Mouse (Mus musculus): ENCODE results near the gene Pias4. TPM values are rescaled to one million over a fixed set of nuclear protein-coding genes. Genes with fewer than 3 reads are reported as not detected.

Pias4 gene
- polyA plus RNA-seq, 1 experiment from 2014 or later: 52.8 TPM

DNA sequence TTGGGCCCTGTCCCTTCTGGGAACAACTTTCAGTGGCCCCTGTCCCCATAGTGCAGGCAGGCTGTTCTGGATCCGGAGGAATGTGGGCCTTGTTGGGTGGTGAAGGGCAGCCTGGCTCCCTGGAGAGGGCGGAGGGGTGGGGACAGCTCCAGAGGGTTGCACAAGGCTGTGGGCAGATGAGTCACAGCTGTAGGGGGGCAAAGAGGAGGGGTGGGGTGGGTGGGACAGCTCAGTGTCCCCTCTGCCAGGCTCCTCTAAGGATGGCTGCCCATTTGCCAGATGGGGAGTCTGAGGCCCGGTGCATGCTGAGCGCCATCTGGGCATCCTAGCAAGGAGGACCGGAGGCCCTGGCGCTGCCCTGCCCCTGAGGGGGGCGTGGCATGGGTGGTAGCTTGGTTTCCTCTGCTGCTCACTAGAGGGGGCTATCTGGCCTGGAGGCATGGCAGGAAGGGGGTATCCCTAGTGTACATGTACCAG, 24.5 kb downstream of the Pias4 start:
- Histone ChIP-seq H3K4me3 (replicated peaks) (no peak overlapping the region), H3K9me3 (replicated peaks) (no peaks in the 10 kb centered on the region), H3K4me2 (no peak overlapping the region), H3K27me3 (replicated peaks) (no peaks in the 10 kb centered on the region), H3K9ac (replicated peaks) (no peak overlapping the region), H3K27ac (replicated peaks) (no peak overlapping the region), H3K36me3 (peaks cover 49% of the 10 kb centered on the region), H3K4me1 (peaks cover 57% of the 10 kb centered on the region)
- WGBS: 88% methylated on average over 7 of the region's 7 CpGs
- ATAC-seq (ENCODE audit: low FRiP score): no peak

DNA sequence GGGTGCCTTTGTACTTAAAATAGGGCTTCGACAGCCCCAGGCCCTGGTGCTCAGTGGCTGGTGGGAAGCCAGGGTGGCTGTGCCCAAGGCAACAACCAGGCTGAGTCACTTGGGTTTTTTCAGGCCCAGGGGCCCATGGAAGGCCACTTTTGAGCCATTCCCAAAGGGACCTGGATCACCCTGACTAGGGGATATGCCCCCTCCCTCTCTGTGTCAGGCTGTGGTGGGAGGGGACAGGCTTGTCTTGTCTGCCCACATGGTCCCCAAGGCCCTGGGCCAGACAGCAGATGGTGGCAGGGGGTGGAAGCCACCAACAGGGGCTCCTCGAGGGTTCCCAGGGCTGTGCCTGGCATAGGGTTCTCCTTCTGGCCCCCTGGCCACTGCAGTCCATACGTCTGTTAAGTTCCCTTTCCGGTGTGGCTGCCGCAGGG, 25.2 kb downstream of the Pias4 start:
- Histone ChIP-seq H3K4me3 (replicated peaks) (no peak overlapping the region), H3K27ac (replicated peaks) (0 out of 2 replicates have a peak overlapping the region, but pooled peaks have one; percentile 1), H3K4me2 (no peak overlapping the region), H3K9ac (replicated peaks) (no peak overlapping the region), H3K4me1 (peaks cover 60% of the 10 kb centered on the region), H3K27me3 (replicated peaks) (no peaks in the 10 kb centered on the region), H3K36me3 (peaks cover 43% of the 10 kb centered on the region), H3K9me3 (replicated peaks) (no peaks in the 10 kb centered on the region)
- no peak for ATAC-seq (ENCODE audit: low FRiP score)
- WGBS: 58% methylated on average over 5 of the region's 5 CpGs

DNA sequence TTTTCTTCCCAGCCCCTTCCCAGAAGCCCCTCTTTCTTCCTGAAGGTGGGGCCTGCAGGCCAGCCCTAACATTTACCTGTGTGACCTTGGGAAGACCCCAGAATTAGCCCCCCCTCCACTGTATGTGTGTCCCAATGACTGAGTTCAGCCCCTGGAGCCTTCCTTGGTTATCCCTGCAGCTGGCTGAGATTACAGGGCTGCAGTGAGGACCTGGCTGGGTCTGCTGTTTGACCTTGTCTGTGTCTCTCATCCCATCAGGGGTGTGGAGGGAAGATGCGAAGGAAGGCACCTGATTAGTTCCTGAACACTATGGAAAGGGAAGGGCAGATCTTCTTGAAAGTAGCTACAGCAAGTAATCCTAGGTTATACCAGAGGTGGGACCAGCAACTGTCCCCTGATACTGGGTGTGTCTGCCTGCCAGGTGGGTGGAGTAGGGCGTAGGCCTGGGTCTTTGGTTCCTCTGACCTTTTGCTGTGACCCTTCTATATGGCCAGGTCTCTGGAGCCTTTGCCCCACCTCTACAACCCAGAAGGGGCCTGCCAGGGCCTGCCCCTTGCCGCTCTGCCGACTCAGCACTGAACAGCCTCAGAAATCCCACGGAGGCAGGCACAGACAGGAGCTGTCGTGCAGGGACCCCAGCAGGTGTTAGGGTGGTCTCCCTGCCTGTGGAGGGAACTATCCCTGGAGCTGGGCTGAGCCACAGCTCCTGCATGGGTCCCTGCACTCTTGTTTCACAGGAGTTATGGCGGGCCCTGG, 26.1 kb downstream of the Pias4 start:
- no peak for ATAC-seq (ENCODE audit: low FRiP score)
- Histone ChIP-seq H3K36me3 (peaks cover 34% of the 10 kb centered on the region), H3K27ac (replicated peaks) (no peak overlapping the region), H3K9ac (replicated peaks) (no peak overlapping the region), H3K4me2 (peak overlapping the region; percentile 96), H3K4me1 (peaks cover 60% of the 10 kb centered on the region), H3K4me3 (replicated peaks) (no peak overlapping the region), H3K9me3 (replicated peaks) (no peaks in the 10 kb centered on the region), H3K27me3 (replicated peaks) (no peaks in the 10 kb centered on the region)
- 84% methylated on average over 7 of the region's 7 CpGs for WGBS

DNA sequence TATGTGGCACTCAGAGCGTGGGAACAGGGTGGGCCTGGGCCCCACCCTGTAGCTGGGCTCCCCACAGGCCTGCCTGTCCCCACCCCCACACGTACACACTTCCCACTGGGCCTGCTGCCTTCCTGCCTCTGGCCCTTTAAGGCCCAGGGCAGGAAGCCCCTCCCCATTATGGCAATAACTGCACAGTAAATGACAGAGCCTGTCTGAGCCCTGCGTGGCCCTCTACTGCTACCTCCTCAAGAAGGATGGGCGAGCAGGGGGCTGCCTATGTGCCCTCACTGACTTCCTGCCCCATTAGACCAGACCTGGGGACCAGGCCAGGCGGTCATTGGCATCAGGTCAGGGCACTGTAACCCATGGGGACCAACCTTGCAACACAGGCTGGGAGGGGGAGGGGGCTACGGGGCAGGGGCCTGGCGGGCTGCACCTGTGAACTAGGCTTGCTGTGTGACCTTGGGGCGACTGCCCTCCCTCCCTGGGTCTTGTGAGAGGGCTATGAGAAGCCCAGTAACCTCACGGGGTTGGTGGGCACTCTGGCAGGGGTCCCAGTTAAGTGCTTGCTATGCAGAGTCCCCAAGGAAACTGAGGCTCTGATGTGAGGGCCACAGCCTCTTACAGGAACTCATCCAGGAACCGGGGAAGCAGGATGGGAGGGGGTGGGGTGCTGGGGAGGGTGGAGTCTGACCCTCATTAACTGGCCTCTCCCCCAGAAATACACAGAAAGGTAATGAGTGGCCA, 26.8 kb downstream of the Pias4 start:
- Histone ChIP-seq H3K4me2 (peak overlapping the region; percentile 96), H3K4me3 (replicated peaks) (peak overlapping the region; percentile 15; the same call in 1 of the 2 replicates), H3K27ac (replicated peaks) (peak overlapping the region; percentile 37; the same call in 1 of the 2 replicates), H3K9ac (replicated peaks) (peak overlapping the region; percentile 26; the same call in 1 of the 2 replicates), H3K4me1 (peaks cover 62% of the 10 kb centered on the region), H3K9me3 (replicated peaks) (no peaks in the 10 kb centered on the region), H3K27me3 (replicated peaks) (no peaks in the 10 kb centered on the region), H3K36me3 (peaks cover 26% of the 10 kb centered on the region)
- 61% methylated on average over 10 of the region's 10 CpGs for WGBS
- ATAC-seq (ENCODE audit: low FRiP score): no peak

DNA sequence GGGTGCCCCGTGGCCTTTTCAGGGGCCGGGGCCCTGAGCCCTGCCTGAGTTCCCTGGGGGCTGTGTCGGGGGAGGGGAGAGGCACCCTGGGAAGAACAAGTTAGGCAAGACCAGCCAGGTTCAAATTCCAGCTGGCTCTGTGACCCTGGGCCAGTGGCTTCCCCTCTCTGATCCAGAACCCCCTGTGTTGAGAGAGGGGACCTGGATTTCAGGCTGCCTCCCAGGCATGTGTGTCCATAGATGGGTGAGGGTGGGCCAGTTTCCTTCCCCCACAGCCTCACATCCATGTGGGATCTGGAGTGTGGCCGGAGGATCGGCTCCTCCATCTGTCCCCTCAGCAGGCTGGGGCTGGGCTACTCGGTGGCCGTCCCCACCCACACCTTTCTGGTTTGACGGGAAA, 27.7 kb downstream of the Pias4 start:
- no peak for ATAC-seq (ENCODE audit: low FRiP score)
- Histone ChIP-seq H3K4me1 (peaks cover 62% of the 10 kb centered on the region), H3K9me3 (replicated peaks) (no peaks in the 10 kb centered on the region), H3K27ac (replicated peaks) (0 out of 2 replicates have a peak overlapping the region, but pooled peaks have one; percentile 37), H3K4me3 (replicated peaks) (peak overlapping the region; percentile 15; the same call in 1 of the 2 replicates), H3K9ac (replicated peaks) (peak overlapping the region; percentile 26; the same call in 1 of the 2 replicates), H3K4me2 (peak overlapping the region; percentile 96), H3K27me3 (replicated peaks) (peaks cover 6% of the 10 kb centered on the region), H3K36me3 (peaks cover 18% of the 10 kb centered on the region)
- WGBS: 49% methylated on average over 8 of the region's 8 CpGs

DNA sequence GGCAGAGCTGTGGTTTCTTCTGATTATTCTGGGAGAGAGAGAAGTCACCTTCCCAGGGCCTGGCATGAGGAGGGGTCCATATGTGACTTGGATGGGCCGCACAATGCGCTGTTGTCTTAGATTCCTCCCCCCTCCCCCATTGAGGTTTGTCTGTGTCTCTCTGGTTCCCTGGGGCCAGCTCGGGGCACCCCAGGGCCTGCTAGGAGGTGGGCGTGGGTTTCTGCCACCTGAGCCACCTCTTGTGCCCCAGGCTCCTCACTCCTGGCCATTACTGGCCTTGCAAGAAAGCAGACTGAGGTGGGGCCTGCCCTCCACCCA, 28.2 kb downstream of the Pias4 start:
- Histone ChIP-seq H3K4me3 (replicated peaks) (peak overlapping the region; percentile 77), H3K9ac (replicated peaks) (0 out of 2 replicates have a peak overlapping the region, but pooled peaks have one; percentile 24)
- WGBS: 79% methylated on average over 4 of the region's 4 CpGs

DNA sequence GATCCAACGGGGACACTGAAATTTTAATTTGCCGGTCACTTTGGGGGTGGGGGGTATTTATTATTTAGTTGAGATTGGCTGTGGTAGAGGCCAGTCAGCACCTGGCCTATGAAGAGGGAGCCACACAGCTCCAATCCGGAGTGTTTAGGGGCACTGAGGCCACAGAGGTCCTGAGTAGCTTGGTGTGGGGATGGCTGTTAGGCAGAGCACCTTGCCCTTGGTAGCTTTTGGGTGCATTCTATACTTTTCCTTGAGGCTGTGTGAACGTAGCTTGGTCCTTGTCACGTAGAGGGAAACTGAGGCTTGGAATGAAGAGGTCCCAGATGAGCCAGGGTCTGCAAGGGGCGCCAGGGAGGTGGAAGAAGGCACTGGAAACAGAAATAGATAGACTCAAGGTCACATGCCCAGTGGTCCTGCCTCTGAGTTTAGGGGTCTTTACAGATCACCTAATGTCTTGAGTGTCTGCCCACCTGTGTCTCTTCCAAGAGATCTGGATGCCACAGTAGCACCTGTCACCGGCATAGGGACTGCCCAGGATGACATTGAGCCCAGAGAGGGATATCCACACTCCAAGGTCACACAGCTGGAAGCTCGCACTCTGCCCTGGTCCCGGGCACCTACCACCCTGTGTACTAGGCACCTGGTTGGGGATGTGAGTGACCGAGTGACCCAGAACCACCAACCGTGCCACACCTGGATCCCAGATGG, 28.7 kb downstream of the Pias4 start:
- ATAC-seq (ENCODE audit: low FRiP score): no peak

More for the DNA sequence above, 28.2 kb downstream of the Pias4 start:
- Histone ChIP-seq H3K27me3 (replicated peaks) (peaks cover 11% of the 10 kb centered on the region), H3K27ac (replicated peaks) (no peak overlapping the region), H3K4me2 (peak overlapping the region; percentile 96), H3K4me1 (peaks cover 63% of the 10 kb centered on the region), H3K9me3 (replicated peaks) (no peaks in the 10 kb centered on the region), H3K36me3 (peaks cover 12% of the 10 kb centered on the region)
- no peak for ATAC-seq (ENCODE audit: low FRiP score)

DNA sequence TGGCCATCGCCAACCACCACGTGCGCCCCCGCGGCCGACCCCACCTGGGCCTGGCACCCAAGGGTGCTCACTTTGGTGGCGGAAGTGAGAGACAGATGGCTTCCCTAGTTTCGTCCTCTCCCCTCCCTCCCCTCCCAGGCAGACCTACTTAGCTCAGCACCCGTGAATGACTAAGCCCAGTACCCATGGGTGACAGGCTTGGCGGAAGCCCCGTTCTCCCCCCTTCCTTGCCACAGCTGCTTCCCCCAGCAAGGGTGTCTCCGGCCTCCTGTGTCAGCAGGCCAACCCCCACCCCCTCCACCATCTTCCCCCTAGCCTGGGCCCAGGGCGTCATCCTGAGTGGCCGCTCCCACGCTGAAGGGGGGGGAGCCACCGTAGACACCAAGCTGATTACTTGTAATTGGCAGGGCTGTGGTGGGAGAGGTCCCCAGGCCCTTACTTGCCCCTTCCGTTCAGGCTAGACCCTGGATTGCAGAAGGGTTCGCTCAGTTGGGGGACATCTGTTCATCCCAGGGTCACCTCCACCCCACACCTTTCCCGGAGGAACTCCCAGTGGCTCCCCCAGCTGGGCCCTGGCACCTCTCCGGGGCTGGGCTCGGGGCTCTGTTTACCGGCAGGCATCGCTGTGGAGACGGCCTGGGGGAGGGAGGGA, 29.5 kb downstream of the Pias4 start:
- Histone ChIP-seq H3K4me1 (peaks cover 66% of the 10 kb centered on the region), H3K9ac (replicated peaks) (peak overlapping the region; percentile 73), H3K9me3 (replicated peaks) (no peaks in the 10 kb centered on the region), H3K36me3 (0 out of 2 replicates have a peak, but pooled peaks cover under 1% of the 10 kb centered on the region), H3K4me3 (replicated peaks) (peak overlapping the region; percentile 77), H3K27ac (replicated peaks) (peak overlapping the region; percentile 83), H3K27me3 (replicated peaks) (peaks cover 23% of the 10 kb centered on the region), H3K4me2 (peak overlapping the region; percentile 96)
- no peak for ATAC-seq (ENCODE audit: low FRiP score)
- WGBS: under 1% methylated on average over 24 of the region's 24 CpGs

More for the DNA sequence above, 28.7 kb downstream of the Pias4 start:
- H3K36me3 ChIP-seq: peaks cover 7% of the 10 kb centered on the region
- H3K27me3 ChIP-seq (replicated peaks): peaks cover 16% of the 10 kb centered on the region
- H3K27ac ChIP-seq (replicated peaks): peak overlapping the region; percentile 83
- 59% methylated on average over 11 of the region's 11 CpGs for WGBS
- H3K4me1 ChIP-seq: peaks cover 66% of the 10 kb centered on the region
- peak overlapping the region; percentile 96 for H3K4me2 ChIP-seq
- no peaks in the 10 kb centered on the region for H3K9me3 ChIP-seq (replicated peaks)
- H3K9ac ChIP-seq (replicated peaks): peak overlapping the region; percentile 73
- peak overlapping the region; percentile 77 for H3K4me3 ChIP-seq (replicated peaks)

DNA sequence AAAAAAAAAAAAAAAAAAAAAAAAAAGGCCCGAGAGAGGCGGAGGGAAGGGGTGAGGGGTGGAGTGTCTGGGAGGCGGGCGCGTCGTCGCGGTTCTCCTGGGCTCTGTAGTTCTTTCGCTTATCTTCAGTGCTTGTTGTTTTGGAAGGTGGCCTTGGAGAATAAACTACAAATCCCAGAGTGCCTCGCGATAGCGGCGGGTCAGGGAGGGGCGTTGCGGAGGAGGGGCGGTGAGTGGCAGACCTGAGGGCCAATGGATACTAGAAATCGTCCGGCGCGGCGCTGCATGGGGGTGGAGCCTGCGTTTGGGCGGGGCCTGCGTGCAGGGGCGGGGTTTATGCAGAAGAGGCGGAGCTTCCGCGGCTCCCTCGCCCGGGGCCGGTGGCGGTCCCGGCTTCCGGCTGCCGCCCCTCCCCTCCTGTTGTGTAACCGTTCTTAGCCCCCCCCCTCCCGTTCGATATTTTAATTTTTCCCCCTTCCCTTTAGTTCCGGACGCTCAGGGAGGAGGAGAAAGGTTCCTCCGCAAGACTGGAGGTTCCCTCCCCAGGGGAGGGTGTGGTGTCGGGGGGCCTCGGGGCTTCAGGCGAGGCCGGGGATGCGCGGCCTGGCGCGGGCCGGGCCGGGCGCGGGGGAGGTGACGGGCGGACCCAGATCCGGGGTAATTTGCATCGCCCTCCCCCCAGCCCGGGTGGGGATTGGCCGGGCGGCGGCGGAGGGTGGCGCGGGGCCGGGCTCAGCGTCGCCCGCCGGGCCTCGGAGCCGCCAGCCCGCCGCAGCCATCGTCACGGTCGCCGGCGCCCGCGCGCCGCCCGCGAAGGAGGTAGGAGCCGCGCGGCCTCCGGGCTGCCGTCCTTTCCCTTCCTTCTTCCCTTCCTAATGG, 30.2 kb downstream of the Pias4 start:
- under 1% methylated on average over 72 of the region's 89 CpGs for WGBS
- Histone ChIP-seq H3K9me3 (replicated peaks) (no peaks in the 10 kb centered on the region), H3K36me3 (no peaks in the 10 kb centered on the region), H3K27me3 (replicated peaks) (peaks cover 29% of the 10 kb centered on the region), H3K4me2 (peak overlapping the region; percentile 98), H3K9ac (replicated peaks) (peak overlapping the region; percentile 94), H3K4me3 (replicated peaks) (peak overlapping the region; percentile 77), H3K4me1 (peaks cover 61% of the 10 kb centered on the region), H3K27ac (replicated peaks) (peak overlapping the region; percentile 98)
- peak; percentile 88 for ATAC-seq (ENCODE audit: low FRiP score)

DNA sequence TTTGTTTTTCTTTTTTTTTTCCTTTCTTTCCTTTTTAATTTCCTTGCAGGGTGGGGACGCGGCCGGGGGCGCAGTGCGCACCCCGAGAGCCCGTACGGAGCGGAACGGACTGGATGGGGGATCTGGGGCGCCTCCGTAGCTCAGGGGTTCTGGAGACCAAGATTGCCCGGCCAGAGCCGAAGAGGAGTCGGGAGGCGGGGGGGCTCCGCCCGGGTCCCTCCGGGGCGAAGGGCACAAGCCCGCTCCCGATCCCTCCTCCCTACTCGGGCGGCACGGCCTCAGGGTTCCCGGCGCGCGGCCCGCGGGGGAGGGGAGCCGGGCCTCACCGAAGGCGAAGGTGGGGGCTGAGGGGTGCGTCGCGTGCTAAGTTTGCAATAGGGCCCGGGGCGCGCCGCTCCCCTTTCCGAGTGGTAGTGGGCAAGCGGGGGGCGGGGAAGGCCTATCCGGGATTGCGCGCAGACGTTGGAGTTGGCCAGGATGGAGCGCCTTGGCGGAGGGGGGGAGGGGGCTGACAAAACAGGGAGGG, 31.0 kb downstream of the Pias4 start:
- WGBS: under 1% methylated on average over 45 of the region's 50 CpGs
- peak; percentile 42 for ATAC-seq (ENCODE audit: low FRiP score)

More for the DNA sequence above, 31.0 kb downstream of the Pias4 start:
- peaks cover 31% of the 10 kb centered on the region for H3K27me3 ChIP-seq (replicated peaks)
- H3K4me3 ChIP-seq (replicated peaks): peak overlapping the region; percentile 77
- H3K4me1 ChIP-seq: peaks cover 54% of the 10 kb centered on the region
- no peaks in the 10 kb centered on the region for H3K9me3 ChIP-seq (replicated peaks)
- H3K9ac ChIP-seq (replicated peaks): peak overlapping the region; percentile 94
- peak overlapping the region; percentile 98 for H3K4me2 ChIP-seq
- no peaks in the 10 kb centered on the region for H3K36me3 ChIP-seq
- peak overlapping the region; percentile 98 for H3K27ac ChIP-seq (replicated peaks)
